Mouse (Mus musculus): ENCODE measurements around the gene Glipr2. TPM values are rescaled to one million over a fixed set of nuclear protein-coding genes. Genes with fewer than 3 reads are reported as not detected.

The Glipr2 gene
- polyA plus RNA-seq, 1 experiment: 13.7 TPM

- TF ChIP-seq POLR2A (IDR thresholded peaks at IDR 0.05; ENCODE audit: low read depth, low read length) (no peak), CTCF (IDR thresholded peaks at IDR 0.05; ENCODE audit: extremely low read depth, insufficient read depth, insufficient read length, insufficient replicate concordance) (no peak)
- WGBS: 65% methylated on average over 4 of the region's 4 CpGs
- no peak overlapping the region for H3K27ac ChIP-seq (ENCODE audit: insufficient read depth, low read length)
- no peak for DNase-seq (ENCODE audit: low read depth in 1 of 2, low spot score in 2 of 2)
- peaks cover 58% of the 10 kb centered on the region; the same call in 1 of the 2 replicates for H3K4me1 ChIP-seq (ENCODE audit: control insufficient read depth, insufficient read depth, insufficient read length)
- no peak overlapping the region for H3K4me3 ChIP-seq (ENCODE audit: extremely low read depth, insufficient read depth, insufficient read length)
- no peaks in the 10 kb centered on the region for H3K27me3 ChIP-seq (ENCODE audit: control insufficient read depth, insufficient read depth, low read length)
- no peaks in the 10 kb centered on the region for H3K36me3 ChIP-seq (ENCODE audit: control insufficient read depth, insufficient read depth, low read length)
These were observed 12.2 kb downstream of the Glipr2 start for GRCm38 (mm10) chr4:43969373-43969772.

GRCm38 (mm10) chr4:43970393-43971330 lies 13.5 kb downstream of the Glipr2 start:
- no peak overlapping the region for H3K4me3 ChIP-seq (ENCODE audit: extremely low read depth, insufficient read depth, insufficient read length)
- peak overlapping the region; percentile 61 for H3K27ac ChIP-seq (ENCODE audit: insufficient read depth, low read length)
- WGBS: 52% methylated on average over 20 of the region's 20 CpGs
- DNase-seq (ENCODE audit: low read depth in 1 of 2, low spot score in 2 of 2): no peak
- peaks cover 50% of the 10 kb centered on the region; the same call in 1 of the 2 replicates for H3K4me1 ChIP-seq (ENCODE audit: control insufficient read depth, insufficient read depth, insufficient read length)
- H3K36me3 ChIP-seq (ENCODE audit: control insufficient read depth, insufficient read depth, low read length): no peaks in the 10 kb centered on the region
- no peak for TF ChIP-seq CTCF (IDR thresholded peaks at IDR 0.05; ENCODE audit: extremely low read depth, insufficient read depth, insufficient read length, insufficient replicate concordance)
- no peak for TF ChIP-seq POLR2A (IDR thresholded peaks at IDR 0.05; ENCODE audit: low read depth, low read length)
- H3K27me3 ChIP-seq (ENCODE audit: control insufficient read depth, insufficient read depth, low read length): no peaks in the 10 kb centered on the region

- Histone ChIP-seq H3K36me3 (ENCODE audit: control insufficient read depth, insufficient read depth, low read length) (no peaks in the 10 kb centered on the region), H3K27me3 (ENCODE audit: control insufficient read depth, insufficient read depth, low read length) (no peaks in the 10 kb centered on the region), H3K4me3 (ENCODE audit: extremely low read depth, insufficient read depth, insufficient read length) (no peak overlapping the region), H3K27ac (ENCODE audit: insufficient read depth, low read length) (peak overlapping the region; percentile 83), H3K4me1 (ENCODE audit: control insufficient read depth, insufficient read depth, insufficient read length) (peaks cover 40% of the 10 kb centered on the region; the same call in 1 of the 2 replicates)
- 45% methylated on average over 9 of the region's 9 CpGs for whole genome bisulfite sequencing
- TF ChIP-seq POLR2A (IDR thresholded peaks at IDR 0.05; ENCODE audit: low read depth, low read length): no peak
- no peak for TF ChIP-seq CTCF (IDR thresholded peaks at IDR 0.05; ENCODE audit: extremely low read depth, insufficient read depth, insufficient read length, insufficient replicate concordance)
- no peak for DNase-seq (ENCODE audit: low read depth in 1 of 2, low spot score in 2 of 2)
These were observed 14.4 kb downstream of the Glipr2 start for GRCm38 (mm10) chr4:43971541-43972136.

- peaks cover 36% of the 10 kb centered on the region; the same call in 1 of the 2 replicates for H3K4me1 ChIP-seq (ENCODE audit: control insufficient read depth, insufficient read depth, insufficient read length)
- no peak overlapping the region for H3K4me3 ChIP-seq (ENCODE audit: extremely low read depth, insufficient read depth, insufficient read length)
- no peak; the same call in 1 of the 2 replicates for TF ChIP-seq POLR2A (IDR thresholded peaks at IDR 0.05; ENCODE audit: low read depth, low read length)
- no peak for TF ChIP-seq CTCF (IDR thresholded peaks at IDR 0.05; ENCODE audit: extremely low read depth, insufficient read depth, insufficient read length, insufficient replicate concordance)
- no peaks in the 10 kb centered on the region for H3K36me3 ChIP-seq (ENCODE audit: control insufficient read depth, insufficient read depth, low read length)
- peak overlapping the region; percentile 83 for H3K27ac ChIP-seq (ENCODE audit: insufficient read depth, low read length)
- H3K27me3 ChIP-seq (ENCODE audit: control insufficient read depth, insufficient read depth, low read length): no peaks in the 10 kb centered on the region
- peak; percentile 54 to 74 for DNase-seq (ENCODE audit: low read depth in 1 of 2, low spot score in 2 of 2)
- WGBS: 0% methylated on average over 8 of the region's 8 CpGs
These were observed 15.0 kb downstream of the Glipr2 start for GRCm38 (mm10) chr4:43972137-43972591.

GRCm38 (mm10) chr4:43973526-43973981 lies 16.4 kb downstream of the Glipr2 start:
- WGBS: 3% methylated on average over 4 of the region's 4 CpGs
- no peaks in the 10 kb centered on the region; the same call in 1 of the 2 replicates for H3K36me3 ChIP-seq (ENCODE audit: control insufficient read depth, insufficient read depth, low read length)
- TF ChIP-seq POLR2A (IDR thresholded peaks at IDR 0.05; ENCODE audit: low read depth, low read length): no peak
- TF ChIP-seq CTCF (IDR thresholded peaks at IDR 0.05; ENCODE audit: extremely low read depth, insufficient read depth, insufficient read length, insufficient replicate concordance): no peak
- H3K27ac ChIP-seq (ENCODE audit: insufficient read depth, low read length): peak overlapping the region; percentile 86
- peak; percentile 21 to 81 for DNase-seq (ENCODE audit: low read depth in 1 of 2, low spot score in 2 of 2)
- peaks cover 33% of the 10 kb centered on the region; the same call in 1 of the 2 replicates for H3K4me1 ChIP-seq (ENCODE audit: control insufficient read depth, insufficient read depth, insufficient read length)
- H3K27me3 ChIP-seq (ENCODE audit: control insufficient read depth, insufficient read depth, low read length): no peaks in the 10 kb centered on the region
- no peak overlapping the region for H3K4me3 ChIP-seq (ENCODE audit: extremely low read depth, insufficient read depth, insufficient read length)

GRCm38 (mm10) chr4:43974914-43975616 lies 17.9 kb downstream of the Glipr2 start:
- 63% methylated on average over 10 of the region's 10 CpGs for WGBS
- Histone ChIP-seq H3K4me3 (ENCODE audit: extremely low read depth, insufficient read depth, insufficient read length) (no peak overlapping the region), H3K27ac (ENCODE audit: insufficient read depth, low read length) (no peak overlapping the region), H3K27me3 (ENCODE audit: control insufficient read depth, insufficient read depth, low read length) (no peaks in the 10 kb centered on the region), H3K4me1 (ENCODE audit: control insufficient read depth, insufficient read depth, insufficient read length) (peaks cover 39% of the 10 kb centered on the region; the same call in 1 of the 2 replicates), H3K36me3 (ENCODE audit: control insufficient read depth, insufficient read depth, low read length) (no peaks in the 10 kb centered on the region; the same call in 1 of the 2 replicates)
- TF ChIP-seq CTCF (IDR thresholded peaks at IDR 0.05; ENCODE audit: extremely low read depth, insufficient read depth, insufficient read length, insufficient replicate concordance): no peak
- TF ChIP-seq POLR2A (IDR thresholded peaks at IDR 0.05; ENCODE audit: low read depth, low read length): no peak
- DNase-seq (ENCODE audit: low read depth in 1 of 2, low spot score in 2 of 2): no peak
